Mouse (Mus musculus) thymus, adult 2 months (tissue): ENCODE measurements around the gene Egfem1.

Experiments used
- CTCF ChIP-seq: fragments of 200-500 bp; IDR thresholded peaks from 2 replicates; pipeline ENCODE4 v1.5.1; 2012; ENCODE audit warnings: mild to moderate bottlenecking, control low read depth, low read length, moderate library complexity, borderline replicate concordance; ENCODE audit not compliant: control insufficient read depth, poor library complexity, insufficient read depth; ENCODE audit errors: extremely low read depth
- POLR2A ChIP-seq: fragments of 200-500 bp; IDR thresholded peaks from 2 replicates; pipeline ENCODE4 v1.6.1; 2012; ENCODE audit warnings: mild to moderate bottlenecking, low read length, control low read depth, moderate library complexity; ENCODE audit not compliant: control insufficient read depth, poor library complexity, insufficient read depth; ENCODE audit errors: extremely low read depth

DNA sequence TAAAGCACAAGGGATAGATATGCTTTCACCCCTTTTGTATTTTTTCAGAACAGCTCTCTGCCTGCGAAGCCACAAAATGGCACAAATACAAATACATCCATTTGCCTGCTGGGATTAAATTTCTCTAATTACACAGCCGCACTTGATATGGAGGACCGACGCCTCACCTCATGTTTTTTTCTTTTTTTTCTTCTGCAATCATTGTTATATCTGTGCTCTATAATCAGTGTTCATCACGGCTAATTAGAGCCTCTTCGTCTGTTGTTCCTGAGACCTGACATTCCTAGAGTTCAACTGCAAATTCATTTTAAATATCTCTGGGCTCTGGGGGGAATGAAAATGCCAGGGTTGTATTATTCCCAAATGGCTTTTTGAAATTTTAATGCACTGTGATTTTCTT, 417.4 kb downstream of the Egfem1 start:
- TF ChIP-seq CTCF: no peak
- no peak for TF ChIP-seq POLR2A
